Mouse (Mus musculus): Measurements from ENCODE around the gene Neurl3. TPM values are rescaled to one million over a fixed set of nuclear protein-coding genes. Genes with fewer than 3 reads are reported as not detected.

The Neurl3 gene
- 4.5 and 4.6 TPM in 2 replicates for polyA plus RNA-seq (2014; fragmentation: Nextera tagmentation; extraction: Ambion mirVana)

DNA sequence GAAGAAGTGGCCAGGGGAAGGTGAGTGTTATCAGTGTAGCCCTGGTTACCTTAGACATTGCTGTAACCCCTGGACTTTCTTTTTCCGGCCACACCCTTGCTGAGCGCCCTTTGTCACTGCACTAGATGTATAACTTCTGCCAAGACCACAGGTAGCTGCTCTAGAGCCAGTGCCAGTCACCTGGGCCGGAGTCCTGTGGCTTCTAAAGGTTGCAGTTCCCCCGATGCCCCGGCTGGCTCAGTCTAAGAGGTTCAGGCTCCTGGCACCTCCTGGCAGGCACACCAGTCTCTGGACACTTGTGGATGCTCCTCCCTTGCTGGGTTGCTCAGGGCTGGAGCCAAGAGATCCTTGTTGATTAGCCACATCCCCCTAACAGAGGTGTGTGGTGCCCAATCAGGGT lies at the start of gene Neurl3:
Neurl3 (minus strand) TSS at position 225 of the 400 bp plus-strand sequence.
- no peak for DNase-seq (ENCODE audit: low spot score)
- no peaks in the 10 kb centered on the region for H3K36me3 ChIP-seq (ENCODE audit: control insufficient read depth, insufficient read depth, low read length)
- H3K4me1 ChIP-seq (replicated peaks; ENCODE audit: control insufficient read depth, insufficient read depth, low read length) = peaks cover 47% of the 10 kb centered on the region
- H3K4me3 ChIP-seq (ENCODE audit: low read depth, low read length) = peak within 1 kb of the TSS; percentile 14
- H3K9ac ChIP-seq (ENCODE audit: low read depth, low read length) = no peak within 1 kb of the TSS
- H3K4me2 ChIP-seq = peak within 1 kb of the TSS; percentile 57
- H3K27ac ChIP-seq (ENCODE audit: low read depth, low read length) = peak within 1 kb of the TSS; percentile 47; the same call in 1 of the 2 replicates
- no peaks in the 10 kb centered on the region for H3K9me3 ChIP-seq (ENCODE audit: control insufficient read depth, low read length)
- H3K27me3 ChIP-seq (replicated peaks; ENCODE audit: control insufficient read depth, insufficient read depth, low read length) = peaks cover 5% of the 10 kb centered on the region; the same call in 1 of the 2 replicates
- ATAC-seq (replicated peaks; ENCODE audit: low FRiP score) = no peak
- WGBS = 76% methylated on average over 5 of the region's 5 CpGs

GRCm38 (mm10) chr1:36323746-36324448 lies 49.4 kb upstream of the Neurl3 start:
- Histone ChIP-seq H3K9me3 (ENCODE audit: control insufficient read depth, low read length) (no peaks in the 10 kb centered on the region), H3K36me3 (ENCODE audit: control insufficient read depth, insufficient read depth, low read length) (no peaks in the 10 kb centered on the region; the same call in 1 of the 2 replicates), H3K4me3 (ENCODE audit: low read depth, low read length) (no peak overlapping the region), H3K4me1 (replicated peaks; ENCODE audit: control insufficient read depth, insufficient read depth, low read length) (no peaks in the 10 kb centered on the region), H3K27ac (ENCODE audit: low read depth, low read length) (no peak overlapping the region), H3K4me2 (no peak overlapping the region), H3K9ac (ENCODE audit: low read depth, low read length) (no peak overlapping the region), H3K27me3 (replicated peaks; ENCODE audit: control insufficient read depth, insufficient read depth, low read length) (no peaks in the 10 kb centered on the region)
- DNase-seq (ENCODE audit: low spot score) = no peak
- no peak for ATAC-seq (replicated peaks; ENCODE audit: low FRiP score)
- 38% methylated on average over 8 of the region's 8 CpGs for WGBS

DNA sequence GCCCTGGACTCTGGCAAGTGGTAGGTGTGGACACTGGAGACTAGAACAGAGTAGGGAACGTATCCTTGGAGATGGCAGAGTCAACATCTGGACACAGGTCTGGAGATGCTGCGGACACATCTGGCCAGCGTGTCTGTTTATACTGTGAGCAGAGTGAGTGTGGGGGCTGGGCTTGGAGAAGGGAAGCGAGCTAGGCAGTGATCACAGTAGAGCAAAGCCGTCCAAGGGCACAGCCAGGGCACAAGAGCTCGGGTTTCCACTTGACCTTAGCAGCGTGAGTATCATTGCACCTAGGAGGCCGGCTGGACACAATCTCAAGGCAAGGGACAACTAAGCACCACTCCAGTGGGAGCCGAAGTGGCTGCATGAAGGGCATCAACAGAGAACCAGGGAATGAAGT lies 48.6 kb upstream of the Neurl3 start:
- no peak overlapping the region for H3K4me3 ChIP-seq (ENCODE audit: low read depth, low read length)
- no peaks in the 10 kb centered on the region for H3K27me3 ChIP-seq (replicated peaks; ENCODE audit: control insufficient read depth, insufficient read depth, low read length)
- no peak overlapping the region for H3K4me2 ChIP-seq
- ATAC-seq (replicated peaks; ENCODE audit: low FRiP score) (no peak), DNase-seq (ENCODE audit: low spot score) (no peak)
- H3K9ac ChIP-seq (ENCODE audit: low read depth, low read length) = no peak overlapping the region
- WGBS = 66% methylated on average over 9 of the region's 9 CpGs
- H3K4me1 ChIP-seq (replicated peaks; ENCODE audit: control insufficient read depth, insufficient read depth, low read length) = no peaks in the 10 kb centered on the region
- H3K36me3 ChIP-seq (ENCODE audit: control insufficient read depth, insufficient read depth, low read length) = no peaks in the 10 kb centered on the region; the same call in 1 of the 2 replicates
- H3K9me3 ChIP-seq (ENCODE audit: control insufficient read depth, low read length) = no peaks in the 10 kb centered on the region
- H3K27ac ChIP-seq (ENCODE audit: low read depth, low read length) = no peak overlapping the region

- no peaks in the 10 kb centered on the region for H3K4me1 ChIP-seq (replicated peaks; ENCODE audit: control insufficient read depth, insufficient read depth, low read length)
- no peak overlapping the region for H3K27ac ChIP-seq (ENCODE audit: low read depth, low read length)
- H3K9ac ChIP-seq (ENCODE audit: low read depth, low read length) = no peak overlapping the region
- ATAC-seq (replicated peaks; ENCODE audit: low FRiP score) = no peak
- WGBS = 72% methylated on average over 11 of the region's 11 CpGs
- no peaks in the 10 kb centered on the region for H3K27me3 ChIP-seq (replicated peaks; ENCODE audit: control insufficient read depth, insufficient read depth, low read length)
- no peak overlapping the region for H3K4me2 ChIP-seq
- H3K4me3 ChIP-seq (ENCODE audit: low read depth, low read length) = no peak overlapping the region
- no peak for DNase-seq (ENCODE audit: low spot score)
- H3K9me3 ChIP-seq (ENCODE audit: control insufficient read depth, low read length) = no peaks in the 10 kb centered on the region
- H3K36me3 ChIP-seq (ENCODE audit: control insufficient read depth, insufficient read depth, low read length) = no peaks in the 10 kb centered on the region; the same call in 1 of the 2 replicates
Measured at GRCm38 (mm10) chr1:36321829-36322573, 47.5 kb upstream of the Neurl3 start.

DNA sequence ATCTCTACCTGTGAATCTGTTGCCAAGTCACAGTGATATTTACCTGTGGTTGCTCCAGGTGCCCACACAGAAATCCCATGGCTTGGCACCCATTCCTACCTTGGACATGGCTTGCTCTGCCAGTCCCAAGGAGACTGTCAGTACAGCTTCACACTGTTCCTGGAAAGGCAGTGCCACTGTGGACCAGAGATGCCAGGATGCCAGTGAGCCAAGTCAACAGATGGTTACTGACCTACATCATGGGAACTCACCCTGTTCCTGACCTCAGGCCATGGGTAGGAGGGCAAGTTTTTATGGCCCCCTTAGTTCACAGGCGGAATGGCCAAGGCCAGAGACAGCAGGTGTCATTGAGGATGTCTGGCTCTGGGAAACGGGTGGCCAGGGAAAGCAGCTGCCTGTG lies 46.7 kb upstream of the Neurl3 start:
- Histone ChIP-seq H3K27ac (ENCODE audit: low read depth, low read length) (no peak overlapping the region), H3K4me2 (no peak overlapping the region), H3K36me3 (ENCODE audit: control insufficient read depth, insufficient read depth, low read length) (no peaks in the 10 kb centered on the region; the same call in 1 of the 2 replicates), H3K9me3 (ENCODE audit: control insufficient read depth, low read length) (no peaks in the 10 kb centered on the region), H3K9ac (ENCODE audit: low read depth, low read length) (no peak overlapping the region), H3K4me3 (ENCODE audit: low read depth, low read length) (no peak overlapping the region), H3K27me3 (replicated peaks; ENCODE audit: control insufficient read depth, insufficient read depth, low read length) (no peaks in the 10 kb centered on the region), H3K4me1 (replicated peaks; ENCODE audit: control insufficient read depth, insufficient read depth, low read length) (no peaks in the 10 kb centered on the region)
- WGBS = 66% methylated on average over 2 of the region's 2 CpGs
- DNase-seq (ENCODE audit: low spot score) = no peak
- ATAC-seq (replicated peaks; ENCODE audit: low FRiP score) = no peak

GRCm38 (mm10) chr1:36315776-36316100 lies 41.3 kb upstream of the Neurl3 start:
- no peak overlapping the region for H3K4me2 ChIP-seq
- no peaks in the 10 kb centered on the region for H3K27me3 ChIP-seq (replicated peaks; ENCODE audit: control insufficient read depth, insufficient read depth, low read length)
- no peak overlapping the region for H3K27ac ChIP-seq (ENCODE audit: low read depth, low read length)
- H3K4me1 ChIP-seq (replicated peaks; ENCODE audit: control insufficient read depth, insufficient read depth, low read length) = no peaks in the 10 kb centered on the region
- no peak overlapping the region for H3K9ac ChIP-seq (ENCODE audit: low read depth, low read length)
- DNase-seq (ENCODE audit: low spot score) (no peak), ATAC-seq (replicated peaks; ENCODE audit: low FRiP score) (no peak)
- no peak overlapping the region for H3K4me3 ChIP-seq (ENCODE audit: low read depth, low read length)
- H3K9me3 ChIP-seq (ENCODE audit: control insufficient read depth, low read length) = no peaks in the 10 kb centered on the region
- WGBS = 96% methylated on average over 2 of the region's 2 CpGs
- no peaks in the 10 kb centered on the region; the same call in 1 of the 2 replicates for H3K36me3 ChIP-seq (ENCODE audit: control insufficient read depth, insufficient read depth, low read length)

DNA sequence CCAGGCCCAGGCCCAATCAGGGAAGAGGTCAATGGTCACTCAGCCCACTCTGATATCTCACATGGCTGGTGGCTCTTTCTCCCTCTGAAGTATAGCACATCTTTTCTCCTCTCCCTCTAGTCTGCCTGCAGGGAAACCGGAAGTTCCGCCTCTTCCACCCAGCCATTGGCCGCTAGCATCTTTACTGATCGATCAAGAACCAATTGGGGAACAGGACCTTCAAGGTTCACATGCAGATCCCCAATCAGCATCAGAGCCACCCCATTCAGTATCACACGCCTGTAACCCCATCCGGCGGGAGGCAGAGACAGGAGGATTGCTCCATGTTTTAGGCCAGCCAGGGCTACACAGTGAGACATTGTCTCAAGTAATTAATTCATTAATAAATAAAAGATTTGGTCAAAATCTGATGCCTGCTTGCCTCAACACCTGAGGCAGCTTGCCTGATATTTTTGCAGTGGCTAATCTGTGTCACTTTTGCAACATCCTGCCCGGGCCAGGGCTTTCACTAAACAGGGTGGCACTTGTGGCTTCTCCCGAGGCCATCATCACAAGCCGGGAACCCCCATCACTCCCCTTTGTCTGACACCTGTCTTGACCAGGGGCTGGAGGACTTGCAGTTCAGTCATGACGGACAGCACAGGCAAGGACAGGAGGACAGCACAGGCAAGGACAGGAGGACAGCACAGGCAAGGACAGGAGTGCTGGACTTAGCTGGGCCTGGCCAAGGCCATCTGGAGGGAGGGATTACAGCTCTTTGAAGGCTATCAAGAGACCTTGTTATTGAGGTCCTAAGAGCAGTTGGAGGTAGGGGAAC lies 40.7 kb upstream of the Neurl3 start:
- Histone ChIP-seq H3K4me3 (ENCODE audit: low read depth, low read length) (no peak overlapping the region), H3K36me3 (ENCODE audit: control insufficient read depth, insufficient read depth, low read length) (no peaks in the 10 kb centered on the region; the same call in 1 of the 2 replicates), H3K4me1 (replicated peaks; ENCODE audit: control insufficient read depth, insufficient read depth, low read length) (no peaks in the 10 kb centered on the region), H3K9me3 (ENCODE audit: control insufficient read depth, low read length) (no peaks in the 10 kb centered on the region), H3K9ac (ENCODE audit: low read depth, low read length) (no peak overlapping the region), H3K27me3 (replicated peaks; ENCODE audit: control insufficient read depth, insufficient read depth, low read length) (no peaks in the 10 kb centered on the region), H3K27ac (ENCODE audit: low read depth, low read length) (no peak overlapping the region), H3K4me2 (no peak overlapping the region)
- ATAC-seq (replicated peaks; ENCODE audit: low FRiP score) (peak; percentile 55), DNase-seq (ENCODE audit: low spot score) (no peak)
- WGBS = 80% methylated on average over 11 of the region's 11 CpGs

- ATAC-seq (replicated peaks; ENCODE audit: low FRiP score) (no peak), DNase-seq (ENCODE audit: low spot score) (no peak)
- H3K27me3 ChIP-seq (replicated peaks; ENCODE audit: control insufficient read depth, insufficient read depth, low read length) = peaks cover 20% of the 10 kb centered on the region
- H3K27ac ChIP-seq (ENCODE audit: low read depth, low read length) = no peak overlapping the region
- 35% methylated on average over 3 of the region's 3 CpGs for WGBS
- peak overlapping the region; percentile 8; the same call in 1 of the 2 replicates for H3K4me3 ChIP-seq (ENCODE audit: low read depth, low read length)
- H3K9me3 ChIP-seq (ENCODE audit: control insufficient read depth, low read length) = no peaks in the 10 kb centered on the region
- H3K4me1 ChIP-seq (replicated peaks; ENCODE audit: control insufficient read depth, insufficient read depth, low read length) = peaks cover 11% of the 10 kb centered on the region
- H3K4me2 ChIP-seq = peak overlapping the region; percentile 96
- no peaks in the 10 kb centered on the region for H3K36me3 ChIP-seq (ENCODE audit: control insufficient read depth, insufficient read depth, low read length)
- H3K9ac ChIP-seq (ENCODE audit: low read depth, low read length) = no peak overlapping the region
Measured at GRCm38 (mm10) chr1:36309498-36309901, 35.0 kb upstream of the Neurl3 start.

All from liver, embryonic 11.5 days (tissue).